25 mouse cellular contexts compared by ENCODE assay signal in genomic region chr4:153442522-153442921, GRCm38 (mm10). TPM values are rescaled to one million over a fixed set of nuclear protein-coding genes. Genes with fewer than 3 reads are reported as not detected.
DNase-seq lines count a peak whose midpoint lies in the region; ATAC-seq lines count a peak whose summit lies in the region.
"Had no signal": no experiment of that assay in that cellular context is flagged by ENCODE, and none has a peak within 500 bp of the region (broad histone marks: within the 10 kb centered on the region; RNA-seq: fewer than 3 reads in every experiment).

No protein-coding gene starts in this region.

- H3K27ac ChIP-seq in heart, embryonic 10.5 days, result no peak overlapping the region
- H3K27ac ChIP-seq: forebrain, embryonic 10.5 days; forebrain, embryonic 13.5 days; hindbrain, embryonic 12.5 days; hindbrain, embryonic 15.5 days had no signal

- H3K4me1 ChIP-seq in megakaryocyte, embryonic 14.5 days, result no peaks in the 10 kb centered on the region; the same call in 1 of the 2 replicates
- no peaks in the 10 kb centered on the region for H3K4me1 ChIP-seq in heart, embryonic 10.5 days

- WGBS in heart, embryonic 10.5 days, result 86% methylated on average over 10 of the region's 10 CpGs

- H3K27me3 ChIP-seq in megakaryocyte, embryonic 14.5 days (replicated peaks), result no peaks in the 10 kb centered on the region
- peaks cover 13% of the 10 kb centered on the region for H3K27me3 ChIP-seq in heart, embryonic 10.5 days (ENCODE audit: insufficient read depth, poor library complexity, severe bottlenecking)
- H3K27me3 ChIP-seq: forebrain, embryonic 13.5 days; hindbrain, embryonic 12.5 days; hindbrain, embryonic 15.5 days had no signal

- no peaks in the 10 kb centered on the region for H3K36me3 ChIP-seq in megakaryocyte, embryonic 14.5 days (replicated peaks; ENCODE audit: low read length)
- no peaks in the 10 kb centered on the region for H3K36me3 ChIP-seq in heart, embryonic 10.5 days
- H3K36me3 ChIP-seq: forebrain, embryonic 10.5 days; hindbrain, embryonic 12.5 days; hindbrain, embryonic 15.5 days had no signal

- DNase-seq in adrenal gland, postnatal 14 days, result peak; percentile 54
- no peak for DNase-seq in adrenal gland, adult 18-20 months (ENCODE audit: low spot score in 2 of 2)
- DNase-seq in brain, adult 2 months (ENCODE audit: low read depth, low spot score), result peak; percentile 53
- DNase-seq in heart, embryonic 10.5 days (ENCODE audit: low spot score), result no peak
- DNase-seq in cerebellum, postnatal 4 days (ENCODE audit: low spot score in 2 of 2), result no peak
- DNase-seq: cerebellum, adult 11-12 months; cerebellum, adult 8-10 months; cerebellum, postnatal 10 days; cerebellum, postnatal 36 days; gastrocnemius, postnatal 14 days; heart, adult 18-20 months; kidney, adult 2 months had no signal

- H3K4me3 ChIP-seq in megakaryocyte, embryonic 14.5 days (replicated peaks), result peak overlapping the region; percentile 19
- no peak overlapping the region for H3K4me3 ChIP-seq in heart, embryonic 10.5 days
- H3K4me3 ChIP-seq: forebrain, embryonic 10.5 days; forebrain, embryonic 13.5 days; hindbrain, embryonic 12.5 days; hindbrain, embryonic 15.5 days had no signal

- peaks cover 97% of the 10 kb centered on the region for H3K9me3 ChIP-seq in megakaryocyte, embryonic 14.5 days
- H3K9me3 ChIP-seq in heart, embryonic 10.5 days, result no peaks in the 10 kb centered on the region
- H3K9me3 ChIP-seq: forebrain, embryonic 10.5 days; forebrain, embryonic 13.5 days; hindbrain, embryonic 12.5 days; hindbrain, embryonic 15.5 days had no signal

- no peak for ATAC-seq in megakaryocyte, adult 5-6 weeks (ENCODE audit: poor library complexity, severe bottlenecking)
- ATAC-seq: CD4-positive, CD25-positive, alpha-beta regulatory T cell, adult 4 months; forebrain, embryonic 13.5 days; forebrain, embryonic 16.5 days; intestine, postnatal 0 days had no signal

RNA-seq across cellular contexts. Expression of gene Ajap1, which starts 40.1 kb away (rescaled TPM):
- total RNA-seq in adrenal gland, postnatal 14 days (2021), result 3.2 and 3.3 TPM in 2 replicates
- total RNA-seq in adrenal gland, adult 18-20 months (2021), result 1 to 10 TPM in 1 of 2 experiments, under 1 TPM in 1; 0.29 to 7.5 TPM
- polyA plus RNA-seq in megakaryocyte, embryonic 14.5 days (2012; ENCODE audit: insufficient read depth, low replicate concordance), result 0.34 TPM in 1 of 2 replicates, not detected in the other
- not detected in 2 replicates for total RNA-seq in megakaryocyte, adult 5-6 weeks (2015)
- total RNA-seq in megakaryocyte, adult 5-6 weeks (2017), result not detected in 2 replicates
- polyA plus RNA-seq in heart, embryonic 10.5 days (2016; fragmentation: Nextera tagmentation; extraction: Ambion mirVana), result 0.16 and 0.41 TPM in 2 replicates
- total RNA-seq: hematopoietic stem cell, adult 5-6 weeks; MEL had no signal
- polyA plus RNA-seq: CD4-positive, CD25-positive, alpha-beta regulatory T cell, adult 4 months; heart, embryonic 14.5 days; heart, postnatal 0 days had no signal

Comparison
In these comparisons a context has a peak if more than half of its experiments do, and no peak if none do; other contexts are left out.
1. DNase-seq: peak in adrenal gland, postnatal 14 days (single experiment) and brain, adult 2 months (single experiment); none in adrenal gland, adult 18-20 months (0 of 2), heart, embryonic 10.5 days (single experiment) and cerebellum, postnatal 4 days (0 of 2).